Mouse (Mus musculus) intestine, postnatal 0 days (tissue): Measurements from ENCODE around the gene Scel. TPM values are rescaled to one million over a fixed set of nuclear protein-coding genes. Genes with fewer than 3 reads are reported as not detected.

Source experiments
- ATAC-seq: fragments of 200-750 bp; cut with Nextera tagmentation; 2 replicates; pipeline ENCODE4 v1.8.0; 2017; ENCODE audit warnings: mild to moderate bottlenecking, moderate TSS enrichment, moderate library complexity
- H3K27ac ChIP-seq: fragments of 300-500 bp; sonication (generic); 2 replicates; pipeline ENCODE4 v1.5.1; 2014; ENCODE audit warnings: mild to moderate bottlenecking, low read depth, low read length, moderate library complexity
- H3K27me3 ChIP-seq: fragments of 300-500 bp; sonication (generic); replicated peaks from 2 replicates; pipeline ENCODE4 v1.6.1; 2014; ENCODE audit warnings: low read length, mixed read lengths; ENCODE audit not compliant: control insufficient read depth, insufficient read depth
- H3K36me3 ChIP-seq: fragments of 300-500 bp; sonication (generic); 2 replicates; pipeline ENCODE4 v1.6.1; 2014; ENCODE audit warnings: mild to moderate bottlenecking, moderate library complexity; ENCODE audit not compliant: control insufficient read depth, insufficient read depth
- H3K4me1 ChIP-seq: fragments of 300-500 bp; sonication (generic); replicated peaks from 2 replicates; pipeline ENCODE4 v1.6.1; 2014; ENCODE audit warnings: antibody characterized with exemption, low read length, mixed read lengths; ENCODE audit not compliant: control insufficient read depth, insufficient read depth
- H3K4me2 ChIP-seq: fragments of 300-500 bp; sonication (generic); replicated peaks from 2 replicates; pipeline ENCODE4 v1.6.1; 2014; ENCODE audit warnings: low read depth, mild to moderate bottlenecking, moderate library complexity
- H3K4me3 ChIP-seq: fragments of 300-500 bp; sonication (generic); 2 replicates; pipeline ENCODE4 v1.5.1; 2014; ENCODE audit warnings: low read depth, low read length
- H3K9ac ChIP-seq: fragments of 300-500 bp; sonication (generic); 2 replicates; pipeline ENCODE4 v1.6.1; 2014; ENCODE audit warnings: mild to moderate bottlenecking, low read depth, low read length
- H3K9me3 ChIP-seq: fragments of 300-500 bp; sonication (generic); 2 replicates; pipeline ENCODE4 v1.6.1; 2016; ENCODE audit warnings: mixed run types; ENCODE audit not compliant: control insufficient read depth
- CTCF ChIP-seq: sonication (generic); IDR thresholded peaks from 2 replicates; pipeline ENCODE4 v1.5.1; 2016; ENCODE audit warnings: low read depth, mild to moderate bottlenecking, control low read depth, antibody characterized with exemption, moderate library complexity
- WGBS: fragments of 180-500 bp; shearing (Covaris S2); extraction: QIAGEN DNeasy Blood & Tissue Kit; methylation state at CpG from one replicate; pipeline ENCODE4 v1.1.7; 2014; 5-methylcytosine and 5-hydroxymethylcytosine counted together
- polyA plus RNA-seq: library from polyadenylated mRNA; unstranded; fragments of >200 nt; fragmentation: Nextera tagmentation; extraction: Ambion mirVana; gene quantifications from 2 replicates; pipeline ENCODE4 v1.2.1, GENCODE M21; 2015

The Scel gene
- polyA plus RNA-seq, 1 experiment from 2014 or later: 0.48 TPM

DNA sequence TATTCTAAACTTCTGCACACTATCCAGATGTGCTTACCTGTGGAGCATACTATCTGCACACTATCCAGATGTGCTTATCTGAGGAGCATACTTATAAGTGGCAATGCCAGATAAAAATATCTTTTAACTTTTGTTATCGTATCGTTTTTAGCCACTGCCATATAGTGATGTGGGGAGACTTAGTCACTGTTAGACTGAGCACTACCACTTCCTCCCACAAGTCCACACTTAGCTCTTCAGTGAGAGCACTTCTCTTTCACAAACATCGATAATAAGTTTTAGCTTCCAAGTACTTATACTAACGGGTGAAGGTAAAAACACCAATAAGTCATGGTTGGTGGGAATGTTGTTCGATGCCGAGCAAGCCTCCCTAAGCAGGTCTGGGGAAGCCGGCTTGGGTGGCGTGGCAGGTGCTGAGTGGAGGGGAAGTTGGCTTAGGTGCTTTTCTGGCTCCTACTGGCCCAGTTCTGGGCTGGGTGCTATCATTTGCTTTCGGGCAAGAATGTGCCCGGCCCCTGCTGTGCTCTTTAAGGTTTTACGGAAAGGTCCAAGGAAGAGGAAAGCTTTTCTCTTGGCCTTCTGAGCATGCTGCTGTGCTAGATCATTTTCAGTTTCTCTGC, 18.7 kb downstream of the Scel start:
- WGBS: 91% methylated on average over 11 of the region's 11 CpGs
- Histone ChIP-seq H3K27ac (no peak overlapping the region), H3K4me1 (no peaks in the 10 kb centered on the region), H3K9ac (no peak overlapping the region), H3K36me3 (no peaks in the 10 kb centered on the region), H3K4me3 (no peak overlapping the region), H3K9me3 (0 out of 2 replicates have a peak, but pooled peaks cover 4% of the 10 kb centered on the region), H3K27me3 (no peaks in the 10 kb centered on the region), H3K4me2 (no peak overlapping the region)
- TF ChIP-seq CTCF: no peak
- no peak for ATAC-seq

DNA sequence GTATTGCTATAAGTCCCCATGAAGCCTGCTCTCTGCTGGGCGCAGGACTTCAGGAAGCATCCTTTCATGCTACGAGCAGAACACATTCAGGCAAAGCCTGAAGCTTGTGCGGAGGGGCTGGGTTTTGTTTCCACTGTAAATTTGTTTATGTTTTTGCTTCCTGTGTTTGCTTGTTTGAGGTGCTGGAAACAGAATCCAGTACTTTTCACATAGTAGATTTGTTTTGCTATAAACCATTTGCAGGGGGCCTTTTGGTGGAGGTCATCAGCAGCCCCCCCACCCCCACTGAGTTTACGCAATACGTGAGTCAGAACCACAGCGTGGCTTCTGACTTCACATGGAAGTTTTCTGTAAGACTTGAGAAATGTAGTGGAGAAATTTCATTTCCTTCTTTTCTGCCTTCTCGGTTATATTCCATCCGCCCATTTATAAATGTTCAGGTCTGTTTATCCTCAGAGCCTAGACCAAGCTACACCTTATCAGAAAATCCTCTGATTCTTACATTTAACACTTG, 22.4 kb downstream of the Scel start:
- Histone ChIP-seq H3K9me3 (no peaks in the 10 kb centered on the region), H3K4me1 (no peaks in the 10 kb centered on the region), H3K4me3 (no peak overlapping the region), H3K36me3 (no peaks in the 10 kb centered on the region), H3K4me2 (no peak overlapping the region), H3K27me3 (no peaks in the 10 kb centered on the region), H3K27ac (no peak overlapping the region), H3K9ac (no peak overlapping the region)
- no peak for TF ChIP-seq CTCF
- ATAC-seq: no peak
- 69% methylated on average over 8 of the region's 8 CpGs for WGBS

GRCm38 (mm10) chr14:103536334-103536733, 23.2 kb downstream of the Scel start:
- Histone ChIP-seq H3K4me1 (no peaks in the 10 kb centered on the region), H3K4me2 (no peak overlapping the region), H3K36me3 (no peaks in the 10 kb centered on the region), H3K4me3 (no peak overlapping the region), H3K27me3 (no peaks in the 10 kb centered on the region), H3K9ac (no peak overlapping the region), H3K9me3 (no peaks in the 10 kb centered on the region), H3K27ac (no peak overlapping the region)
- ATAC-seq: no peak
- 33% methylated on average over 10 of the region's 10 CpGs for WGBS
- TF ChIP-seq CTCF: no peak

DNA sequence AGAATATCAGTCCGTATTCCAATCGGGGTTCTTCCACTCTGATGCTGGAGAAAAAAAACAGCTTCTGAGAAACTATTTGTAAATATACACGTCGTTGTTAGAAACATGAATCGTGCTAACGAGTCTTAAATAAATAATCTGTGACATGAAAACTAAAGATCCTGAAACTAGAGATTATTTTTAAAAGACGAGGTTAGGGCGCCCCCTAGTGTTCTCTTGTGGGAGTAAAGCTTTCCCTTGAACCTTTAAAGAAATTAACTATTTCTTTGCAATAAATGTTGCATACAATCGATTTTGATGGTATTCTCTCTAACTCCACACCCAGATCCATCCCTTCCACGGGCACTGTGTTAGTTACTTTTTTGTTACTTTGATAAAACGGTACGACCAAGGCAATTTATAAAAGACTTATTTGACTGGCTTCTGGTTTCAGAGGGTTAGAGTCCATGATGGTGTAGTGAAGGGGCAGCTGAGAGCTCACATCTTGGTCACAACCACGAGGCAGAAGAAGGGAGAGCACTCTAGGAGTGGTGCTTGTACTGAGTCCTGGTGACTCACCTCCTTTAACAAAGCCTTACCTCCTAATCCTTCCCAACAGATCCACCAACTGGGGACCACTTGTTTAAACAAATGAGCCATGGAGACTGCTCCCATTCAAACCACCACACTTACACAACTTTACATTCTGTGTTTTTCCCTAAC, 24.4 kb downstream of the Scel start:
- H3K4me3 ChIP-seq: no peak overlapping the region
- no peaks in the 10 kb centered on the region for H3K27me3 ChIP-seq
- ATAC-seq: no peak
- TF ChIP-seq CTCF: peak; percentile 71
- no peaks in the 10 kb centered on the region for H3K36me3 ChIP-seq
- 0 out of 2 replicates have a peak overlapping the region, but pooled peaks have one; percentile 9 for H3K4me2 ChIP-seq
- no peak overlapping the region for H3K27ac ChIP-seq
- H3K4me1 ChIP-seq: no peaks in the 10 kb centered on the region
- no peaks in the 10 kb centered on the region for H3K9me3 ChIP-seq
- no peak overlapping the region for H3K9ac ChIP-seq
- WGBS: 9% methylated on average over 13 of the region's 13 CpGs

- H3K27ac ChIP-seq: no peak overlapping the region
- H3K9ac ChIP-seq: no peak overlapping the region
- no peak overlapping the region for H3K4me3 ChIP-seq
- H3K4me1 ChIP-seq: no peaks in the 10 kb centered on the region
- no peaks in the 10 kb centered on the region for H3K9me3 ChIP-seq
- WGBS: 62% methylated on average over 4 of the region's 4 CpGs
- no peak for ATAC-seq
- H3K36me3 ChIP-seq: no peaks in the 10 kb centered on the region
- TF ChIP-seq CTCF: 0 out of 2 replicates have a peak, but pooled peaks have one; percentile 24
- H3K4me2 ChIP-seq: no peak overlapping the region
- H3K27me3 ChIP-seq: no peaks in the 10 kb centered on the region
Measured at GRCm38 (mm10) chr14:103539796-103540195, 26.7 kb downstream of the Scel start.

- Histone ChIP-seq H3K4me1 (no peaks in the 10 kb centered on the region), H3K4me2 (no peak overlapping the region), H3K36me3 (no peaks in the 10 kb centered on the region), H3K27me3 (no peaks in the 10 kb centered on the region), H3K4me3 (no peak overlapping the region), H3K27ac (no peak overlapping the region), H3K9ac (no peak overlapping the region), H3K9me3 (no peaks in the 10 kb centered on the region)
- no peak for TF ChIP-seq CTCF
- no peak for ATAC-seq
- WGBS: 60% methylated on average over 5 of the region's 5 CpGs
Measured at GRCm38 (mm10) chr14:103541679-103542078, 28.5 kb downstream of the Scel start.
